Mouse (Mus musculus) midbrain, embryonic 15.5 days (tissue): ENCODE data around the gene Aes. TPM values are rescaled to one million over a fixed set of nuclear protein-coding genes. Genes with fewer than 3 reads are reported as not detected.

ENCODE experiments used
- ATAC-seq: fragments of 200-750 bp; cut with Nextera tagmentation; replicated peaks from 2 replicates; pipeline ENCODE4 v1.8.0; 2017; ENCODE audit warnings: moderate TSS enrichment
- H3K27ac ChIP-seq: fragments of 300-500 bp; sonication (generic); 2 replicates; pipeline ENCODE4 v1.5.1; 2015; ENCODE audit warnings: mild to moderate bottlenecking, inconsistent platforms
- H3K27me3 ChIP-seq: fragments of 300-500 bp; sonication (generic); replicated peaks from 2 replicates; pipeline ENCODE4 v1.6.1; 2015; ENCODE audit warnings: inconsistent platforms
- H3K36me3 ChIP-seq: fragments of 300-500 bp; sonication (generic); replicated peaks from 2 replicates; pipeline ENCODE4 v1.6.1; 2015; ENCODE audit warnings: inconsistent platforms
- H3K4me1 ChIP-seq: fragments of 300-500 bp; sonication (generic); 2 replicates; pipeline ENCODE4 v1.6.1; 2015; ENCODE audit warnings: inconsistent platforms
- H3K4me2 ChIP-seq: fragments of 300-500 bp; sonication (generic); 2 replicates; pipeline ENCODE4 v1.6.1; 2015; ENCODE audit warnings: inconsistent platforms, mild to moderate bottlenecking, moderate library complexity
- H3K4me3 ChIP-seq: fragments of 300-500 bp; sonication (generic); 2 replicates; pipeline ENCODE4 v1.5.1; 2015; ENCODE audit warnings: mild to moderate bottlenecking, inconsistent platforms
- H3K9ac ChIP-seq: fragments of 300-500 bp; sonication (generic); 2 replicates; pipeline ENCODE4 v1.6.1; 2015; ENCODE audit warnings: mild to moderate bottlenecking, inconsistent platforms
- H3K9me3 ChIP-seq: fragments of 300-500 bp; sonication (generic); 2 replicates; pipeline ENCODE4 v1.6.1; 2016; ENCODE audit warnings: inconsistent platforms
- WGBS: fragments of 180-500 bp; shearing (Covaris S2); methylation state at CpG from one replicate; pipeline ENCODE4 v1.1.7; 2015; ENCODE audit warnings: mixed read lengths; 5-methylcytosine and 5-hydroxymethylcytosine counted together
- polyA plus RNA-seq: library from polyadenylated mRNA; unstranded; fragments of >200 nt; fragmentation: Nextera tagmentation; extraction: Ambion mirVana; gene quantifications from 2 replicates; pipeline ENCODE4 v1.2.1, GENCODE M21; 2015

Aes gene
- polyA plus RNA-seq, 1 experiment from 2014 or later: 802 TPM

DNA sequence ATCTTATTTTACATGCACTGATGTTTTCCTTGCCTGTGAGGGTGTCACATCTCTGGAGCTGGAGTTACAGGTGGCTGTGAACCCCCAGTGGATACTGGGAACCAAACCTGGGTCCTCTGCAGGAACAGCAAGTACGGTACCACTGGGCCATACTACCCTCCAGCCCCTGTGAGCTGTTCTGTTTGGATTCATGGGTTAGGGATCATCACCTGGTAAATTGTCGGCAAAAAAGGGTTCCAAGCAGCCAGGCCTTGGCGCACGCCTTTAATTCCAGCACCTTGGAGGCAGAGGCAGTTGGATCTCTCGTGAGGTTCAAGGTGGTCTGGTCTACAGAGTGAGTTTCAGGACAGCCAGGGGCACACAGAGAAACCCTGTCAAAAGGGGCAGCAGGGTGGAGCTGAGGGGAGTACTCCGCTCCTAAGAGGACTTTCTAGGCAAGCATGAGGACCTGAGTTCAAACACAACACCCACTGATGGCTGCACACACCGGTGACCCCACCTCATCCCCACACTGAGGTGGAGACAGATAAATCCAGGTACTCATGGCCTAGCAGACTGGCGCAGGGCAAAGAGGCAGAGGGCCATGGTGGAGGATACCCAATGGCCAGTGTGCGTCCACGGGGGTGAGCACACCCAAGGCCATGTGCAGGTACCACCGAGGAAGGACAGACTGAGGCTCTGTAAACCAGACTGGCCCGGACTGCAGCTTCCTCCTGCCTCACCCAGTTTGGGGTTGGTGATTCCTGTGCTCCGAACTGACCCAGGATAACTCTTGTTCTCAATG is 12.3 kb upstream of the Aes start:
- Histone ChIP-seq H3K9me3 (no peaks in the 10 kb centered on the region), H3K9ac (no peak overlapping the region), H3K36me3 (no peaks in the 10 kb centered on the region), H3K27ac (no peak overlapping the region), H3K4me2 (no peak overlapping the region), H3K27me3 (no peaks in the 10 kb centered on the region), H3K4me3 (no peak overlapping the region), H3K4me1 (peaks cover 35% of the 10 kb centered on the region)
- 89% methylated on average over 13 of the region's 13 CpGs for WGBS
- ATAC-seq: no peak

DNA sequence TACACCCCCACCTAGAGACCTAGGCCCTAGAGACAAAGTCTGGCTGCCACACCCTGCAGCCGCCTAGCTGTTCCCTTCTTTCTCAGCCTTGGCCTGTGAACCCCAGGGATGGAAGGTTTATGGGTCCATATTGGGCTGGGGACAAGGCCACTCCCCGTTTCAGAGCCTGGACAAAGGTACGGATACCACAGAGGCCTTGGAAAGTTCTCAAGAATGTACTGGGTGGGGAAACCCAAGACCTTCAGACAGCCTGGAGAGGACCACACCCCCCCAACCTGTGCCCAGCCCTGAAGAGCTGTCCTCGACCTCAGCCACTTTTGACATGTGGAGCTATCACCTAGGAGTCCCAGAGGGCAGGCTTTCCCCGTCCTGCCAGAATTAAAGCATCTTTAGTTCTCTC is 10.3 kb upstream of the Aes start:
- Histone ChIP-seq H3K27ac (no peak overlapping the region), H3K4me1 (peaks cover 15% of the 10 kb centered on the region), H3K4me2 (no peak overlapping the region), H3K36me3 (no peaks in the 10 kb centered on the region), H3K9ac (no peak overlapping the region), H3K9me3 (no peaks in the 10 kb centered on the region), H3K27me3 (no peaks in the 10 kb centered on the region), H3K4me3 (no peak overlapping the region)
- 78% methylated on average over 5 of the region's 5 CpGs for WGBS
- ATAC-seq: no peak

- Histone ChIP-seq H3K4me1 (peaks cover 11% of the 10 kb centered on the region), H3K9me3 (no peaks in the 10 kb centered on the region), H3K27ac (no peak overlapping the region), H3K9ac (no peak overlapping the region), H3K36me3 (no peaks in the 10 kb centered on the region), H3K4me2 (no peak overlapping the region), H3K4me3 (no peak overlapping the region), H3K27me3 (no peaks in the 10 kb centered on the region)
- no peak for ATAC-seq
- 9% methylated on average over 7 of the region's 7 CpGs for WGBS
Observed at GRCm38 (mm10) chr10:81550257-81550656, 9.0 kb upstream of the Aes start.

- no peak overlapping the region for H3K4me3 ChIP-seq
- H3K4me2 ChIP-seq: peak overlapping the region; percentile 25; the same call in 1 of the 2 replicates
- 0 out of 2 replicates have a peak overlapping the region, but pooled peaks have one; percentile 23 for H3K27ac ChIP-seq
- peak; percentile 86 for ATAC-seq
- no peaks in the 10 kb centered on the region for H3K27me3 ChIP-seq
- no peaks in the 10 kb centered on the region for H3K9me3 ChIP-seq
- peaks cover 7% of the 10 kb centered on the region for H3K4me1 ChIP-seq
- H3K9ac ChIP-seq: peak overlapping the region; percentile 18; the same call in 1 of the 2 replicates
- no peaks in the 10 kb centered on the region for H3K36me3 ChIP-seq
- WGBS: 5% methylated on average over 12 of the region's 12 CpGs
Observed at GRCm38 (mm10) chr10:81551597-81552102, 7.6 kb upstream of the Aes start.

GRCm38 (mm10) chr10:81553232-81553631 is 6.1 kb upstream of the Aes start:
- Histone ChIP-seq H3K4me2 (no peak overlapping the region), H3K4me1 (peaks cover 7% of the 10 kb centered on the region), H3K36me3 (no peaks in the 10 kb centered on the region), H3K4me3 (no peak overlapping the region), H3K9me3 (no peaks in the 10 kb centered on the region), H3K27me3 (no peaks in the 10 kb centered on the region), H3K27ac (no peak overlapping the region), H3K9ac (no peak overlapping the region)
- WGBS: 86% methylated on average over 5 of the region's 5 CpGs
- ATAC-seq: no peak

GRCm38 (mm10) chr10:81553807-81554755 is 5.2 kb upstream of the Aes start:
- no peaks in the 10 kb centered on the region for H3K36me3 ChIP-seq
- no peak overlapping the region for H3K27ac ChIP-seq
- no peaks in the 10 kb centered on the region for H3K9me3 ChIP-seq
- ATAC-seq: no peak
- WGBS: 88% methylated on average over 6 of the region's 6 CpGs
- H3K4me2 ChIP-seq: no peak overlapping the region
- H3K9ac ChIP-seq: no peak overlapping the region
- H3K27me3 ChIP-seq: no peaks in the 10 kb centered on the region
- H3K4me1 ChIP-seq: peaks cover 12% of the 10 kb centered on the region
- H3K4me3 ChIP-seq: no peak overlapping the region

DNA sequence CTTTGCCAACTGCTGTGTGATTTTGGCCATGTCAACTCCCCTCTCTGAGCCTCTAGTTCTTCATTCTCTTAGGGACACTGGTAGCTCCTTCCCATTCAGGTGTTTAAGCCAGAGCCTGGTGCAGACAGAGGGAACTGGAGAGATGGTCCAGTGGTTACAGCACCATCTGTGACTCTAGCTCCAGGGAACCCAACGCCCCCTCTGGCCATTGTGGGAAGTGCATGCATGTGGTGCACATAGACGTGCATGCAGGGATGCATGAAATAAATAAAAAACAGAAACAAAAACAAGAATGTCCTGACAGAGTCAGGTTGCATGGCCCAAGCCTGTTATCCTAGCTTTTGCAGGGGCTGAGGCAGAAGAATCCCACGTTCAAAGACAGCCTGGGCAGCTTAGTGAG is 3.0 kb upstream of the Aes start:
- H3K27me3 ChIP-seq: no peaks in the 10 kb centered on the region
- H3K4me1 ChIP-seq: peaks cover 24% of the 10 kb centered on the region
- no peak overlapping the region for H3K4me3 ChIP-seq
- WGBS: 80% methylated on average over 3 of the region's 3 CpGs
- H3K36me3 ChIP-seq: no peaks in the 10 kb centered on the region
- H3K4me2 ChIP-seq: no peak overlapping the region
- H3K9ac ChIP-seq: no peak overlapping the region
- H3K9me3 ChIP-seq: no peaks in the 10 kb centered on the region
- ATAC-seq: no peak
- H3K27ac ChIP-seq: no peak overlapping the region

- no peaks in the 10 kb centered on the region for H3K36me3 ChIP-seq
- H3K27ac ChIP-seq: no peak overlapping the region
- H3K9ac ChIP-seq: no peak overlapping the region
- no peaks in the 10 kb centered on the region for H3K27me3 ChIP-seq
- WGBS: 47% methylated on average over 1 of the region's 1 CpGs
- H3K9me3 ChIP-seq: no peaks in the 10 kb centered on the region
- peaks cover 25% of the 10 kb centered on the region for H3K4me1 ChIP-seq
- no peak overlapping the region for H3K4me3 ChIP-seq
- no peak for ATAC-seq
- H3K4me2 ChIP-seq: no peak overlapping the region
Observed at GRCm38 (mm10) chr10:81557491-81557890, 1.8 kb upstream of the Aes start.

GRCm38 (mm10) chr10:81559627-81560539 is 595 bp downstream of the Aes start:
- Histone ChIP-seq H3K9ac (peak overlapping the region; percentile 99), H3K4me3 (peak overlapping the region; percentile 95), H3K36me3 (0 out of 2 replicates have a peak, but pooled peaks cover 6% of the 10 kb centered on the region), H3K4me2 (peak overlapping the region; percentile 89), H3K4me1 (peaks cover 46% of the 10 kb centered on the region), H3K27me3 (peaks cover 4% of the 10 kb centered on the region), H3K9me3 (no peaks in the 10 kb centered on the region), H3K27ac (peak overlapping the region; percentile 87)
- under 1% methylated on average over 36 of the region's 36 CpGs for WGBS
- peak; percentile 49 for ATAC-seq

- Histone ChIP-seq H3K4me2 (peak overlapping the region; percentile 89), H3K36me3 (peaks cover 11% of the 10 kb centered on the region; the same call in 1 of the 2 replicates), H3K27ac (0 out of 2 replicates have a peak overlapping the region, but pooled peaks have one; percentile 87), H3K9me3 (no peaks in the 10 kb centered on the region), H3K4me3 (peak overlapping the region; percentile 95), H3K9ac (peak overlapping the region; percentile 99), H3K4me1 (peaks cover 51% of the 10 kb centered on the region), H3K27me3 (peaks cover 14% of the 10 kb centered on the region)
- ATAC-seq: peak; percentile 0; the same call in 1 of the 2 replicates
- WGBS: 34% methylated on average over 16 of the region's 16 CpGs
Observed at GRCm38 (mm10) chr10:81560719-81561459, 1.6 kb downstream of the Aes start.

- Histone ChIP-seq H3K27ac (no peak overlapping the region), H3K9me3 (no peaks in the 10 kb centered on the region), H3K4me3 (no peak overlapping the region), H3K9ac (no peak overlapping the region), H3K4me1 (peaks cover 51% of the 10 kb centered on the region), H3K27me3 (peaks cover 26% of the 10 kb centered on the region), H3K36me3 (peaks cover 11% of the 10 kb centered on the region; the same call in 1 of the 2 replicates), H3K4me2 (peak overlapping the region; percentile 20)
- ATAC-seq: no peak
- 79% methylated on average over 6 of the region's 6 CpGs for WGBS
Observed at GRCm38 (mm10) chr10:81562411-81562810, 3.1 kb downstream of the Aes start.
